Mouse (Mus musculus): ENCODE results near the gene Pip5k1b. TPM values are rescaled to one million over a fixed set of nuclear protein-coding genes. Genes with fewer than 3 reads are reported as not detected.
"Not testable (repeated sequence)": the region's sequence is repeated elsewhere in the genome, so short reads cannot be mapped to it uniquely, and the experiment has no call there.

Pip5k1b gene
- polyA plus RNA-seq, 1 experiment from 2014 or later = 10.9 TPM

- 91% methylated on average over 6 of the region's 6 CpGs for WGBS
- not testable (repeated sequence) for ATAC-seq (ENCODE audit: insufficient number of reproducible peaks, insufficient read depth, low FRiP score, low read depth); H3K27ac ChIP-seq (replicated peaks in 1 of 2; ENCODE audit: control insufficient read depth in 1 of 2, insufficient read depth in 1 of 2, low read depth in 2 of 2, low read length in 2 of 2)
Observed at GRCm38 (mm10) chr19:24552641-24553040, 3.0 kb downstream of the Pip5k1b start.

GRCm38 (mm10) chr19:24551196-24551954 is 4.3 kb downstream of the Pip5k1b start:
- Histone ChIP-seq H3K36me3 (ENCODE audit: control insufficient read depth, insufficient read depth, low read length) (no peaks in the 10 kb centered on the region), H3K4me3 (ENCODE audit: control insufficient read depth in 1 of 2, insufficient read depth in 1 of 2, low read depth in 1 of 2, low read length in 2 of 2) (no peak overlapping the region), H3K27me3 (ENCODE audit: control insufficient read depth, insufficient read depth, low read length) (no peaks in the 10 kb centered on the region), H3K9ac (ENCODE audit: low read length) (no peak overlapping the region), H3K9me3 (ENCODE audit: control insufficient read depth, low read length) (peaks cover 13% of the 10 kb centered on the region), H3K4me1 (ENCODE audit: control insufficient read depth in 2 of 2, insufficient read depth in 2 of 2, low read length in 2 of 2) (peaks cover 5 to 17% of the 10 kb centered on the region in 2 experiments; a peak in 3 of 4 replicates), H3K4me2 (ENCODE audit: low read length) (no peak overlapping the region), H3K27ac (replicated peaks in 1 of 2; ENCODE audit: control insufficient read depth in 1 of 2, insufficient read depth in 1 of 2, low read depth in 2 of 2, low read length in 2 of 2) (no peak overlapping the region)
- ATAC-seq (ENCODE audit: insufficient number of reproducible peaks, insufficient read depth, low FRiP score, low read depth) = no peak
- 59% methylated on average over 3 of the region's 3 CpGs for WGBS

More at GRCm38 (mm10) chr19:24552641-24553040, 3.0 kb downstream of the Pip5k1b start:
- H3K4me3 ChIP-seq (ENCODE audit: control insufficient read depth in 1 of 2, insufficient read depth in 1 of 2, low read depth in 1 of 2, low read length in 2 of 2); H3K36me3 ChIP-seq (ENCODE audit: control insufficient read depth, insufficient read depth, low read length); H3K27me3 ChIP-seq (ENCODE audit: control insufficient read depth, insufficient read depth, low read length); H3K9ac ChIP-seq (ENCODE audit: low read length); H3K4me2 ChIP-seq (ENCODE audit: low read length): not testable (repeated sequence)
- Histone ChIP-seq H3K9me3 (ENCODE audit: control insufficient read depth, low read length) (peaks cover 11% of the 10 kb centered on the region), H3K4me1 (ENCODE audit: control insufficient read depth in 2 of 2, insufficient read depth in 2 of 2, low read length in 2 of 2) (peaks cover 9 to 27% of the 10 kb centered on the region in 2 experiments)

- H3K9ac ChIP-seq (ENCODE audit: low read length) = no peak overlapping the region
- no peak overlapping the region for H3K4me2 ChIP-seq (ENCODE audit: low read length)
- 63% methylated on average over 7 of the region's 7 CpGs for WGBS
- no peak overlapping the region for H3K27ac ChIP-seq (replicated peaks in 1 of 2; ENCODE audit: control insufficient read depth in 1 of 2, insufficient read depth in 1 of 2, low read depth in 2 of 2, low read length in 2 of 2)
- peaks cover 13% of the 10 kb centered on the region for H3K9me3 ChIP-seq (ENCODE audit: control insufficient read depth, low read length)
- H3K36me3 ChIP-seq (ENCODE audit: control insufficient read depth, insufficient read depth, low read length) = no peaks in the 10 kb centered on the region
- H3K4me3 ChIP-seq (ENCODE audit: control insufficient read depth in 1 of 2, insufficient read depth in 1 of 2, low read depth in 1 of 2, low read length in 2 of 2) = no peak overlapping the region
- peaks cover 5 to 23% of the 10 kb centered on the region in 2 experiments; a peak in 3 of 4 replicates for H3K4me1 ChIP-seq (ENCODE audit: control insufficient read depth in 2 of 2, insufficient read depth in 2 of 2, low read length in 2 of 2)
- no peaks in the 10 kb centered on the region for H3K27me3 ChIP-seq (ENCODE audit: control insufficient read depth, insufficient read depth, low read length)
- ATAC-seq (ENCODE audit: insufficient number of reproducible peaks, insufficient read depth, low FRiP score, low read depth) = no peak
Observed at GRCm38 (mm10) chr19:24550778-24551177, 4.9 kb downstream of the Pip5k1b start.

- no peak for ATAC-seq (ENCODE audit: insufficient number of reproducible peaks, insufficient read depth, low FRiP score, low read depth)
- H3K4me2 ChIP-seq (ENCODE audit: low read length) = no peak overlapping the region
- H3K27me3 ChIP-seq (ENCODE audit: control insufficient read depth, insufficient read depth, low read length) = no peaks in the 10 kb centered on the region
- H3K36me3 ChIP-seq (ENCODE audit: control insufficient read depth, insufficient read depth, low read length) = no peaks in the 10 kb centered on the region
- no peak overlapping the region for H3K27ac ChIP-seq (replicated peaks in 1 of 2; ENCODE audit: control insufficient read depth in 1 of 2, insufficient read depth in 1 of 2, low read depth in 2 of 2, low read length in 2 of 2)
- peaks cover 13% of the 10 kb centered on the region for H3K9me3 ChIP-seq (ENCODE audit: control insufficient read depth, low read length)
- WGBS = 95% methylated on average over 2 of the region's 2 CpGs
- no peak overlapping the region for H3K9ac ChIP-seq (ENCODE audit: low read length)
- H3K4me1 ChIP-seq (ENCODE audit: control insufficient read depth in 2 of 2, insufficient read depth in 2 of 2, low read length in 2 of 2) = peaks cover 5 to 31% of the 10 kb centered on the region in 2 experiments; a peak in 3 of 4 replicates
- H3K4me3 ChIP-seq (ENCODE audit: control insufficient read depth in 1 of 2, insufficient read depth in 1 of 2, low read depth in 1 of 2, low read length in 2 of 2) = no peak overlapping the region
Observed at GRCm38 (mm10) chr19:24550016-24550415, 5.7 kb downstream of the Pip5k1b start.

GRCm38 (mm10) chr19:24548337-24548736 is 7.3 kb downstream of the Pip5k1b start:
- H3K4me2 ChIP-seq (ENCODE audit: low read length) = no peak overlapping the region
- no peak overlapping the region for H3K9ac ChIP-seq (ENCODE audit: low read length)
- H3K4me3 ChIP-seq (ENCODE audit: control insufficient read depth in 1 of 2, insufficient read depth in 1 of 2, low read depth in 1 of 2, low read length in 2 of 2) = no peak overlapping the region
- H3K27me3 ChIP-seq (ENCODE audit: control insufficient read depth, insufficient read depth, low read length) = no peaks in the 10 kb centered on the region
- ATAC-seq (ENCODE audit: insufficient number of reproducible peaks, insufficient read depth, low FRiP score, low read depth) = no peak
- H3K27ac ChIP-seq (replicated peaks in 1 of 2; ENCODE audit: control insufficient read depth in 1 of 2, insufficient read depth in 1 of 2, low read depth in 2 of 2, low read length in 2 of 2) = no peak overlapping the region
- peaks cover 8 to 30% of the 10 kb centered on the region in 2 experiments for H3K4me1 ChIP-seq (ENCODE audit: control insufficient read depth in 2 of 2, insufficient read depth in 2 of 2, low read length in 2 of 2)
- peaks cover 13% of the 10 kb centered on the region for H3K9me3 ChIP-seq (ENCODE audit: control insufficient read depth, low read length)
- 85% methylated on average over 9 of the region's 9 CpGs for WGBS
- no peaks in the 10 kb centered on the region for H3K36me3 ChIP-seq (ENCODE audit: control insufficient read depth, insufficient read depth, low read length)

GRCm38 (mm10) chr19:24546153-24546552 is 9.5 kb downstream of the Pip5k1b start:
- Histone ChIP-seq H3K36me3 (ENCODE audit: control insufficient read depth, insufficient read depth, low read length) (no peaks in the 10 kb centered on the region), H3K4me2 (ENCODE audit: low read length) (no peak overlapping the region), H3K9ac (ENCODE audit: low read length) (0 out of 2 replicates have a peak overlapping the region, but pooled peaks have one; percentile 11), H3K4me1 (ENCODE audit: control insufficient read depth in 2 of 2, insufficient read depth in 2 of 2, low read length in 2 of 2) (peaks cover 15 to 38% of the 10 kb centered on the region in 2 experiments), H3K4me3 (ENCODE audit: control insufficient read depth in 1 of 2, insufficient read depth in 1 of 2, low read depth in 1 of 2, low read length in 2 of 2) (no peak overlapping the region), H3K27me3 (ENCODE audit: control insufficient read depth, insufficient read depth, low read length) (no peaks in the 10 kb centered on the region), H3K27ac (replicated peaks in 1 of 2; ENCODE audit: control insufficient read depth in 1 of 2, insufficient read depth in 1 of 2, low read depth in 2 of 2, low read length in 2 of 2) (0 out of 4 replicates have a peak overlapping the region, but pooled peaks of 1 of the 2 experiments have one; percentile 14), H3K9me3 (ENCODE audit: control insufficient read depth, low read length) (peaks cover 13% of the 10 kb centered on the region)
- WGBS = 49% methylated on average over 10 of the region's 10 CpGs
- no peak for ATAC-seq (ENCODE audit: insufficient number of reproducible peaks, insufficient read depth, low FRiP score, low read depth)

- H3K4me1 ChIP-seq (ENCODE audit: control insufficient read depth in 2 of 2, insufficient read depth in 2 of 2, low read length in 2 of 2) = peaks cover 15 to 39% of the 10 kb centered on the region in 2 experiments
- WGBS = 35% methylated on average over 14 of the region's 14 CpGs
- H3K4me2 ChIP-seq (ENCODE audit: low read length) = peak overlapping the region; percentile 2; the same call in 1 of the 2 replicates
- no peaks in the 10 kb centered on the region for H3K36me3 ChIP-seq (ENCODE audit: control insufficient read depth, insufficient read depth, low read length)
- peak; percentile 64 for ATAC-seq (ENCODE audit: insufficient number of reproducible peaks, insufficient read depth, low FRiP score, low read depth)
- no peak overlapping the region for H3K4me3 ChIP-seq (ENCODE audit: control insufficient read depth in 1 of 2, insufficient read depth in 1 of 2, low read depth in 1 of 2, low read length in 2 of 2)
- H3K9me3 ChIP-seq (ENCODE audit: control insufficient read depth, low read length) = peaks cover 13% of the 10 kb centered on the region
- H3K27me3 ChIP-seq (ENCODE audit: control insufficient read depth, insufficient read depth, low read length) = no peaks in the 10 kb centered on the region
- no peak overlapping the region for H3K9ac ChIP-seq (ENCODE audit: low read length)
- peak overlapping the region; percentile 51 to 65 for H3K27ac ChIP-seq (replicated peaks in 1 of 2; ENCODE audit: control insufficient read depth in 1 of 2, insufficient read depth in 1 of 2, low read depth in 2 of 2, low read length in 2 of 2)
Observed at GRCm38 (mm10) chr19:24543386-24544350, 12.0 kb downstream of the Pip5k1b start.

All from heart, embryonic 14.5 days (tissue).